Mouse (Mus musculus) spleen, postnatal 10 days (tissue): Measurements from ENCODE around the gene Rab22a.
"Not testable (repeated sequence)": the region's sequence is repeated elsewhere in the genome, so short reads cannot be mapped to it uniquely, and the experiment has no call there.

ENCODE experiments used
- DNase-seq, 2 experiments: peaks; one replicate each; pipeline ENCODE4 v3.0.0; 2021 to 2022; ENCODE audit warnings: low spot score in 2 of 2

Gene Rab22a

GRCm38 (mm10) chr2:173659057-173659925 is at the start of gene Rab22a:
TSS of gene Rab22a (plus strand) at chr2:173659760.
- DNase-seq: peak; percentile 96 to 98

- DNase-seq: no peak
These were observed 44.0 kb upstream of the Rab22a start for GRCm38 (mm10) chr2:173615378-173616081.

GRCm38 (mm10) chr2:173616156-173616555 is 43.4 kb upstream of the Rab22a start:
- DNase-seq: no peak

- no peak for DNase-seq
These were observed 40.4 kb upstream of the Rab22a start for GRCm38 (mm10) chr2:173619132-173619531.

- DNase-seq: no peak
These were observed 38.9 kb upstream of the Rab22a start for GRCm38 (mm10) chr2:173620645-173621044.

- DNase-seq: no peak
These were observed 37.4 kb upstream of the Rab22a start for GRCm38 (mm10) chr2:173622173-173622601.

GRCm38 (mm10) chr2:173624667-173625066 is 34.9 kb upstream of the Rab22a start:
- DNase-seq: no peak

- no peak for DNase-seq
These were observed 33.8 kb upstream of the Rab22a start for GRCm38 (mm10) chr2:173625786-173626185.

GRCm38 (mm10) chr2:173634106-173634505 is 25.5 kb upstream of the Rab22a start:
- DNase-seq: not testable (repeated sequence)

- DNase-seq: no peak
These were observed 18.2 kb upstream of the Rab22a start for GRCm38 (mm10) chr2:173641370-173641769.

- no peak for DNase-seq
These were observed 17.1 kb upstream of the Rab22a start for GRCm38 (mm10) chr2:173642262-173642999.

- DNase-seq: no peak
These were observed 12.2 kb upstream of the Rab22a start for GRCm38 (mm10) chr2:173647197-173647911.

GRCm38 (mm10) chr2:173649762-173650161 is 9.8 kb upstream of the Rab22a start:
- no peak for DNase-seq

GRCm38 (mm10) chr2:173653526-173653925 is 6.0 kb upstream of the Rab22a start:
- no peak for DNase-seq

GRCm38 (mm10) chr2:173657736-173658135 is 1.8 kb upstream of the Rab22a start:
- no peak for DNase-seq

- no peak for DNase-seq
These were observed 1.0 kb upstream of the Rab22a start for GRCm38 (mm10) chr2:173658517-173658916.

GRCm38 (mm10) chr2:173659926-173660684 is 545 bp downstream of the Rab22a start:
- no peak for DNase-seq

- DNase-seq: no peak
These were observed 2.8 kb downstream of the Rab22a start for GRCm38 (mm10) chr2:173662255-173662950.

- no peak for DNase-seq
These were observed 5.2 kb downstream of the Rab22a start for GRCm38 (mm10) chr2:173664736-173665135.

- no peak for DNase-seq
These were observed 5.7 kb downstream of the Rab22a start for GRCm38 (mm10) chr2:173665271-173665670.
